ENCODE assay signal across 20 mouse cellular contexts in genomic region chr2:35208054-35208453, GRCm38 (mm10). TPM values are rescaled to one million over a fixed set of nuclear protein-coding genes. Genes with fewer than 3 reads are reported as not detected.
DNase-seq lines count a peak whose midpoint lies in the region; ATAC-seq and TF ChIP-seq lines count a peak whose summit lies in the region.
"Had no signal": no experiment of that assay in that cellular context is flagged by ENCODE, and none has a peak within 500 bp of the region (broad histone marks: within the 10 kb centered on the region; RNA-seq: fewer than 3 reads in every experiment).

No protein-coding gene starts in this region.

- no peaks in the 10 kb centered on the region for H3K27me3 ChIP-seq in kidney, embryonic 16.5 days (ENCODE audit: insufficient read depth, low read length)
- no peaks in the 10 kb centered on the region for H3K27me3 ChIP-seq in kidney, adult 2 months (replicated peaks; ENCODE audit: control insufficient read depth, insufficient read depth, low read length)
- H3K27me3 ChIP-seq in lung, embryonic 16.5 days (ENCODE audit: control insufficient read depth, insufficient read depth, low read depth, low read length): no peaks in the 10 kb centered on the region
- 0 out of 2 replicates have a peak, but pooled peaks cover 4% of the 10 kb centered on the region for H3K27me3 ChIP-seq in hindbrain, embryonic 10.5 days (ENCODE audit: insufficient read depth, poor library complexity, severe bottlenecking)
- H3K27me3 ChIP-seq: heart, embryonic 15.5 days had no signal

- no peaks in the 10 kb centered on the region for H3K36me3 ChIP-seq in kidney, embryonic 16.5 days (ENCODE audit: insufficient read depth, low read length)
- H3K36me3 ChIP-seq in kidney, adult 2 months (ENCODE audit: control insufficient read depth, insufficient read depth, low read length): no peaks in the 10 kb centered on the region
- H3K36me3 ChIP-seq in lung, embryonic 16.5 days (ENCODE audit: control insufficient read depth, insufficient read depth, low read length): no peaks in the 10 kb centered on the region
- no peaks in the 10 kb centered on the region for H3K36me3 ChIP-seq in hindbrain, embryonic 10.5 days
- H3K36me3 ChIP-seq: embryonic facial prominence, embryonic 12.5 days; forebrain, embryonic 15.5 days; heart, embryonic 15.5 days had no signal

- H3K27ac ChIP-seq in kidney, embryonic 16.5 days (ENCODE audit: low read length): no peak overlapping the region
- no peak overlapping the region for H3K27ac ChIP-seq in kidney, adult 2 months (ENCODE audit: insufficient read depth, low read depth, low read length)
- no peak overlapping the region for H3K27ac ChIP-seq in lung, embryonic 16.5 days (ENCODE audit: low read length)
- H3K27ac ChIP-seq in hindbrain, embryonic 10.5 days: no peak overlapping the region
- H3K27ac ChIP-seq: embryonic facial prominence, embryonic 12.5 days; forebrain, embryonic 15.5 days; heart, embryonic 15.5 days; hindbrain, embryonic 14.5 days had no signal

- 73% methylated on average over 3 of the region's 3 CpGs for WGBS in kidney, embryonic 16.5 days
- WGBS in kidney, adult 2 months: 59% methylated on average over 3 of the region's 3 CpGs
- 64% methylated on average over 3 of the region's 3 CpGs for WGBS in lung, embryonic 16.5 days
- WGBS in lung, adult 2 months: 80% methylated on average over 3 of the region's 3 CpGs
- WGBS in hindbrain, embryonic 10.5 days: 83% methylated on average over 3 of the region's 3 CpGs

- H3K9me3 ChIP-seq in kidney, embryonic 16.5 days (ENCODE audit: low read length): no peaks in the 10 kb centered on the region
- no peaks in the 10 kb centered on the region for H3K9me3 ChIP-seq in lung, embryonic 16.5 days (ENCODE audit: control insufficient read depth, low read length)
- H3K9me3 ChIP-seq in hindbrain, embryonic 10.5 days: no peaks in the 10 kb centered on the region
- H3K9me3 ChIP-seq: embryonic facial prominence, embryonic 12.5 days; forebrain, embryonic 15.5 days; heart, embryonic 15.5 days had no signal

- no peak overlapping the region for H3K9ac ChIP-seq in kidney, embryonic 16.5 days (replicated peaks; ENCODE audit: low read length)
- no peak overlapping the region for H3K9ac ChIP-seq in lung, embryonic 16.5 days (ENCODE audit: low read length)
- H3K9ac ChIP-seq: embryonic facial prominence, embryonic 12.5 days; forebrain, embryonic 15.5 days; heart, embryonic 15.5 days; hindbrain, embryonic 14.5 days had no signal

- peak; percentile 19; the same call in 1 of the 2 replicates for ATAC-seq in kidney, embryonic 16.5 days (ENCODE audit: low FRiP score, low TSS enrichment)
- peak; percentile 26; the same call in 1 of the 2 replicates for ATAC-seq in lung, embryonic 16.5 days (ENCODE audit: low read depth)
- ATAC-seq: forebrain, embryonic 15.5 days; intestine, postnatal 0 days had no signal

- TF ChIP-seq CTCF in kidney, adult 2 months (conservative IDR thresholded peaks at IDR 0.05; ENCODE audit: insufficient read depth, insufficient read length, low read depth, low read length): no peak
- no peak for TF ChIP-seq CTCF in lung, adult 2 months (IDR thresholded peaks at IDR 0.05; ENCODE audit: insufficient read depth, low read length)

- peak; percentile 18 for DNase-seq in adrenal gland, postnatal 25 days
- DNase-seq in adrenal gland, postnatal 4 days (ENCODE audit: low spot score in 2 of 2): no peak
- no peak for DNase-seq in kidney, adult 2 months
- DNase-seq in lung, adult 2 months: no peak
- DNase-seq in MN1 (ENCODE audit: low spot score): peak; percentile 38
- no peak for DNase-seq in hindbrain, embryonic 10.5 days (ENCODE audit: low spot score)
- DNase-seq: cerebellum, adult 11-12 months; cerebellum, adult 9-10 months; cerebellum, postnatal 25 days; gastrocnemius, postnatal 36 days; heart, adult 18-20 months; heart, postnatal 14 days had no signal

- TF ChIP-seq POLR2A in kidney, adult 2 months (IDR thresholded peaks at IDR 0.05; ENCODE audit: low read depth, low read length): no peak
- TF ChIP-seq POLR2A in lung, adult 2 months (IDR thresholded peaks at IDR 0.05; ENCODE audit: borderline replicate concordance, extremely low read depth, low read depth, low read length): no peak

- no peaks in the 10 kb centered on the region for H3K4me1 ChIP-seq in kidney, embryonic 16.5 days (ENCODE audit: insufficient read depth, low read length)
- no peaks in the 10 kb centered on the region for H3K4me1 ChIP-seq in kidney, adult 2 months (ENCODE audit: control insufficient read depth, insufficient read depth, low read length)
- H3K4me1 ChIP-seq in lung, embryonic 16.5 days (replicated peaks; ENCODE audit: control insufficient read depth, insufficient read depth, low read length): 0 out of 2 replicates have a peak, but pooled peaks cover 2% of the 10 kb centered on the region
- H3K4me1 ChIP-seq in lung, adult 2 months (ENCODE audit: control insufficient read depth, insufficient read depth, low read length): no peaks in the 10 kb centered on the region
- no peaks in the 10 kb centered on the region for H3K4me1 ChIP-seq in hindbrain, embryonic 10.5 days (replicated peaks)
- H3K4me1 ChIP-seq: embryonic facial prominence, embryonic 12.5 days; forebrain, embryonic 15.5 days; heart, embryonic 15.5 days had no signal

- H3K4me2 ChIP-seq in kidney, embryonic 16.5 days (replicated peaks; ENCODE audit: low read depth, low read length): no peak overlapping the region
- no peak overlapping the region for H3K4me2 ChIP-seq in lung, embryonic 16.5 days (ENCODE audit: low read depth, low read length)
- H3K4me2 ChIP-seq: embryonic facial prominence, embryonic 12.5 days; forebrain, embryonic 15.5 days; heart, embryonic 11.5 days; heart, embryonic 15.5 days; hindbrain, embryonic 14.5 days had no signal

- no peak overlapping the region for H3K4me3 ChIP-seq in kidney, embryonic 16.5 days (ENCODE audit: low read length)
- no peak overlapping the region for H3K4me3 ChIP-seq in kidney, adult 2 months (ENCODE audit: insufficient read depth, low read depth, low read length)
- H3K4me3 ChIP-seq in lung, embryonic 16.5 days (ENCODE audit: low read length): no peak overlapping the region
- H3K4me3 ChIP-seq in lung, adult 2 months (replicated peaks; ENCODE audit: extremely low read depth, low read depth, low read length): no peak overlapping the region
- H3K4me3 ChIP-seq in hindbrain, embryonic 10.5 days: no peak overlapping the region
- H3K4me3 ChIP-seq: embryonic facial prominence, embryonic 12.5 days; forebrain, embryonic 15.5 days; heart, embryonic 15.5 days had no signal

RNA-seq across cellular contexts. Expression of gene Rab14, which starts 7.1 kb away (rescaled TPM):
- total RNA-seq in adrenal gland, postnatal 25 days (2021): 236 and 239 TPM in 2 replicates
- 100 to 1,000 TPM; 213 to 230 TPM for total RNA-seq in adrenal gland, postnatal 4 days (2021)
- 309 and 365 TPM in 2 replicates for polyA plus RNA-seq in kidney, embryonic 16.5 days (2015; fragmentation: Nextera tagmentation; extraction: Ambion mirVana)
- polyA plus RNA-seq in kidney, adult 2 months (2012; rRNA removed): 149 and 170 TPM in 2 replicates
- 349 and 387 TPM in 2 replicates for polyA plus RNA-seq in lung, embryonic 16.5 days (2015; fragmentation: Nextera tagmentation; extraction: Ambion mirVana)
- polyA plus RNA-seq in lung, adult 2 months (2012; rRNA removed): 120 and 360 TPM in 2 replicates
- polyA plus RNA-seq in hindbrain, embryonic 10.5 days (2016; fragmentation: Nextera tagmentation; extraction: Ambion mirVana): 254 and 286 TPM in 2 replicates

RNA-seq across cellular contexts. Expression of gene Gsn, which starts 48.1 kb away (rescaled TPM):
- total RNA-seq in adrenal gland, postnatal 25 days (2021): 181 and 185 TPM in 2 replicates
- 100 to 1,000 TPM; 136 to 137 TPM for total RNA-seq in adrenal gland, postnatal 4 days (2021)
- polyA plus RNA-seq in kidney, embryonic 16.5 days (2015; fragmentation: Nextera tagmentation; extraction: Ambion mirVana): 149 and 165 TPM in 2 replicates
- 269 and 357 TPM in 2 replicates for polyA plus RNA-seq in kidney, adult 2 months (2012; rRNA removed)
- 241 and 277 TPM in 2 replicates for polyA plus RNA-seq in lung, embryonic 16.5 days (2015; fragmentation: Nextera tagmentation; extraction: Ambion mirVana)
- polyA plus RNA-seq in lung, adult 2 months (2012; rRNA removed): 2,994 and 3,301 TPM in 2 replicates
- 20.4 and 33.7 TPM in 2 replicates for polyA plus RNA-seq in hindbrain, embryonic 10.5 days (2016; fragmentation: Nextera tagmentation; extraction: Ambion mirVana)

Comparison
In these comparisons a context has a peak if more than half of its experiments do, and no peak if none do; other contexts are left out.
1. DNase-seq: peak in adrenal gland, postnatal 25 days (single experiment) and MN1 (single experiment); none in adrenal gland, postnatal 4 days (0 of 2), kidney, adult 2 months (single experiment), lung, adult 2 months (single experiment) and hindbrain, embryonic 10.5 days (single experiment).